Mouse (Mus musculus): ENCODE data around the gene Mrps18a. TPM values are rescaled to one million over a fixed set of nuclear protein-coding genes. Genes with fewer than 3 reads are reported as not detected.

Gene Mrps18a
- polyA plus RNA-seq, 1 experiment from 2014 or later = 140 TPM

DNA sequence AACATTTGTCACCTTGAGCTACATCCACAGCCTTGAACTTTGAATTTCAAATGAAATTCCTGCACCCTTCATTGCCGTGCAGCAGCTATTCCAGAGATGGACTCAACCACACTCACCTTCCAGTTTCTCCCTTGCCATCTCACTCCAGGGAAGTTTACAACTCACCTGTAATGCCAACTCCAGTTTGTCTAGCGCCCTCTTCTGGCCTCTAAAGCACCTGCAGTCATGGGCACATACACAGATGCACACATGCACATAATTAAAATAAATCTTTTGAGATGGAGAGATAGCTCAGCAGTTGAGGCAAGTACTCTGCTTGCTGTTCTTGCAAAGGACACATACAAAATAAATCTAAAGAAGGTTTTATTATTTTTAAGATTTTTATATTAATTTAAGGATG, 31.7 kb upstream of the Mrps18a start:
- 67% methylated on average over 2 of the region's 2 CpGs for WGBS
- H3K9me3 ChIP-seq = no peaks in the 10 kb centered on the region
- no peak overlapping the region for H3K4me2 ChIP-seq (replicated peaks)
- no peaks in the 10 kb centered on the region for H3K36me3 ChIP-seq
- H3K4me1 ChIP-seq (replicated peaks) = peaks cover 6% of the 10 kb centered on the region
- no peaks in the 10 kb centered on the region for H3K27me3 ChIP-seq
- H3K27ac ChIP-seq = no peak overlapping the region
- no peak overlapping the region for H3K4me3 ChIP-seq (replicated peaks)
- no peak overlapping the region for H3K9ac ChIP-seq (replicated peaks)
- ATAC-seq = no peak

DNA sequence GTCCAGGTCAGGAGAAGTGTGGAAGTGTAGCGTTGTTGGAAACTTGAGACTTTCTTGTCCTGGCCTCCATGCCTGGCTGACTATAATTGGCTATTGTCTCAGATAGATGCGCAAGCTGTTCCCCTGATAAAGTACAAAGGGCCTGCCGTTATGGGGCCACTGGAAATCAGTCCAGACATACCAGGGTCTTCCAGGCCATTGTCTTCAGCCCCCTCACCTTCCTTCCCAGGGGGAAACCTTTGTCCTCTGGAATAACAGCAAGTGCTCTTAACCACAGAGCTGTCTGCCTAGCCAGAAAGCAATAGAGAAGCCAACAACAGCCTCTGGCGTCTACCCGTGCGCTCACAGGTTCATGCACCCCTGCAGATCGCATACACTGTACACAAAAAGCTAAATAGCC, 30.4 kb upstream of the Mrps18a start:
- no peak for ATAC-seq
- Histone ChIP-seq H3K4me2 (replicated peaks) (no peak overlapping the region), H3K4me1 (replicated peaks) (peaks cover 15% of the 10 kb centered on the region), H3K9ac (replicated peaks) (no peak overlapping the region), H3K27ac (no peak overlapping the region), H3K9me3 (no peaks in the 10 kb centered on the region), H3K36me3 (no peaks in the 10 kb centered on the region), H3K27me3 (no peaks in the 10 kb centered on the region), H3K4me3 (replicated peaks) (no peak overlapping the region)
- WGBS = 56% methylated on average over 7 of the region's 7 CpGs

- 34% methylated on average over 5 of the region's 5 CpGs for whole genome bisulfite sequencing
- Histone ChIP-seq H3K27ac (no peak overlapping the region), H3K9ac (replicated peaks) (no peak overlapping the region), H3K9me3 (no peaks in the 10 kb centered on the region), H3K4me3 (replicated peaks) (no peak overlapping the region), H3K4me1 (replicated peaks) (peaks cover 15% of the 10 kb centered on the region), H3K36me3 (no peaks in the 10 kb centered on the region), H3K4me2 (replicated peaks) (no peak overlapping the region), H3K27me3 (no peaks in the 10 kb centered on the region)
- ATAC-seq = no peak
Observed at GRCm38 (mm10) chr17:46081042-46081441, 29.7 kb upstream of the Mrps18a start.

DNA sequence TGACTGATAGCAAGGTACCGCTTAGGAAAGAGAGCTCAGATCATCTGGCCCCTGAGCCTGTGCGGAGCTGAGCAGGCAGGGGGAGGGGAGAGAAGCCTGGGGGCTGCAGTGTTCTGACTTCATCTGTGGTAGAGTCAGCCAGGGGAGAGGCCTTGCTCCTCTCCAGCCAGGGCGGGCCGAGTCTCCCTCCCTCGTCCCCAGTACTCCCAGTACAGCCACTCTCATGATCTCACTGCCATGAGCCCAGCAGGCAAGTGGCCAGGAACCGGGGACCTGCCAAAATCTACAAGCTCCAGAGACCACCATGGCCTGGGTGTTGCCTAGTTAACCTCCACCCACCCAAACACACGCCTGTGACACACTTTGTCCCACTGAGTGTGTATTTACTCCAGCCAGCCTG, 29.1 kb upstream of the Mrps18a start:
- Histone ChIP-seq H3K9ac (replicated peaks) (no peak overlapping the region), H3K27ac (no peak overlapping the region), H3K4me1 (replicated peaks) (peaks cover 18% of the 10 kb centered on the region), H3K27me3 (no peaks in the 10 kb centered on the region), H3K9me3 (no peaks in the 10 kb centered on the region), H3K4me3 (replicated peaks) (no peak overlapping the region), H3K4me2 (replicated peaks) (no peak overlapping the region), H3K36me3 (no peaks in the 10 kb centered on the region)
- no peak for ATAC-seq
- 69% methylated on average over 6 of the region's 7 CpGs for WGBS

DNA sequence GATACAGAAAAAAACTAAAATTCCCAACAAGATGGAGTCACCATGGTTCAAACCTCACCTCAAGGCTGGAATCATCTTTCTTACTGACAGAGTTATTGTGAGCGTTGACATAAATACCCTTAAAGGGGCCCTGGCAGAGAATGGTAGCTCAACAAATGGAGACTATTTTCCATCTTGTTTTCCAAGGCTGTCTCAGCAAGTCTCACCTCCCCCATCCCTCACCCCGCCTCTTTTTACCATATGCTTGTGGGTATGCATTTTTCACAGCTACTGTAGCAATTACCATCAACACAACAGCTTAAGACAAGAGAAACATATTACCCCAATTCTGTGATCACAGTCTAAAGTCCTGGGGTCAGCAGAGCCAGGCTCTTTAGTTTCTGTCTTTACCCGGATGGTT, 27.4 kb upstream of the Mrps18a start:
- no peak for ATAC-seq
- Histone ChIP-seq H3K27ac (no peak overlapping the region), H3K4me2 (replicated peaks) (no peak overlapping the region), H3K36me3 (no peaks in the 10 kb centered on the region), H3K4me3 (replicated peaks) (no peak overlapping the region), H3K9ac (replicated peaks) (no peak overlapping the region), H3K4me1 (replicated peaks) (peaks cover 18% of the 10 kb centered on the region), H3K9me3 (no peaks in the 10 kb centered on the region), H3K27me3 (no peaks in the 10 kb centered on the region)
- 92% methylated on average over 3 of the region's 3 CpGs for WGBS

- ATAC-seq = peak; percentile 93
- Histone ChIP-seq H3K4me1 (replicated peaks) (peaks cover 18% of the 10 kb centered on the region), H3K9ac (replicated peaks) (no peak overlapping the region; the same call in 1 of the 2 replicates), H3K36me3 (no peaks in the 10 kb centered on the region), H3K27ac (peak overlapping the region; percentile 71), H3K4me3 (replicated peaks) (no peak overlapping the region), H3K27me3 (no peaks in the 10 kb centered on the region), H3K4me2 (replicated peaks) (peak overlapping the region; percentile 29), H3K9me3 (no peaks in the 10 kb centered on the region)
- WGBS = 22% methylated on average over 10 of the region's 10 CpGs
Observed at GRCm38 (mm10) chr17:46084091-46084501, 26.7 kb upstream of the Mrps18a start.

DNA sequence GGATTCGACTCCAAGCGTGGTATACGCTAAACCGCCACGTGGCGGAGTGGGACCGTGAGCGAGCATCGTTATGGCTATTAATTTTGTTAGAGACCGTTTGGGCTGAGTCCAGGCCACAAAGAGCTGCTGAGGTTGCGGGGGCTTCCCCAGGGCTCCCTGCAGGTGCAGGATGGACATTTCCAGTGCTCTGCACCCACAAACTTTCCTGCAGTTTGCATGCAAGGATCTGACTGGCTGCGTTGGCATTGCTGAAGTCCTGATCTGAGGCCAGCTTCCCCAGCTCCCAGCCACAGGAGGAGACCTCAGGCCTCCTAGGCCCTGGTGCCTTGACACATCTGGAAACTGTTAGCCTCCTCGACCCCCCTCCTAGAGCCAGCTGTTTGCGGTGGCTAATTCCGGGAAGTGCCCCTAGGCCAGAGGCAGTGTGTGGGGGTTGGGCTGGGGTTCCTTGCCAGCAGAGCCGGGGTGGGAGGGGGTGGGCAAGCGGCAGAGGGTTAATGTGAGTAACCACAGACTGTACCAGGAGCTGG, 24.4 kb upstream of the Mrps18a start:
- peaks cover 18% of the 10 kb centered on the region for H3K4me1 ChIP-seq (replicated peaks)
- H3K9ac ChIP-seq (replicated peaks) = no peak overlapping the region
- no peak overlapping the region for H3K4me2 ChIP-seq (replicated peaks)
- 65% methylated on average over 17 of the region's 17 CpGs for WGBS
- no peaks in the 10 kb centered on the region for H3K9me3 ChIP-seq
- H3K27ac ChIP-seq = no peak overlapping the region
- no peak for ATAC-seq
- no peaks in the 10 kb centered on the region for H3K36me3 ChIP-seq
- no peak overlapping the region for H3K4me3 ChIP-seq (replicated peaks)
- no peaks in the 10 kb centered on the region for H3K27me3 ChIP-seq

DNA sequence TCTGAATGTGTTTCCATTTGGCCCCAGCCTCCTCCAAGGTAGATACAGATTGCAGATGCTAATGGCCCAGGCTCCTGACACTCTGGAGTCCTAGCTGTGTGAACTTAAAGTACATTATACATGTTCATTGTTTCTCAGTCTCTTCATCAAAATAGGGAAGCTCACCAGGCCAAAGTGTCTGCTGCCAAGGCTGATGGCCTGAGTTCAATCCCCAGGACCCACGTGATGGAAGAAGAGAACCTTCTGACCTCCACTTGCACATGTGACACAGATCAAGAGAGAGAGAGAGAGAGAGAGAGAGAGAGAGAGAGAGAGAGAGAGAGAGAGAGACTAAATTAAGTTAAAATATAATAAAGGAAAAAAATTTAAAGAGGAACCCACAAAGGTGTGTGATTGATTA, 19.4 kb upstream of the Mrps18a start:
- no peak overlapping the region for H3K9ac ChIP-seq (replicated peaks)
- H3K27me3 ChIP-seq = no peaks in the 10 kb centered on the region
- H3K27ac ChIP-seq = no peak overlapping the region
- no peak overlapping the region for H3K4me2 ChIP-seq (replicated peaks)
- no peak for ATAC-seq
- WGBS = 100% methylated on average over 1 of the region's 1 CpGs
- no peaks in the 10 kb centered on the region for H3K36me3 ChIP-seq
- H3K4me1 ChIP-seq (replicated peaks) = 0 out of 2 replicates have a peak, but pooled peaks cover 1% of the 10 kb centered on the region
- H3K9me3 ChIP-seq = no peaks in the 10 kb centered on the region
- no peak overlapping the region for H3K4me3 ChIP-seq (replicated peaks)

DNA sequence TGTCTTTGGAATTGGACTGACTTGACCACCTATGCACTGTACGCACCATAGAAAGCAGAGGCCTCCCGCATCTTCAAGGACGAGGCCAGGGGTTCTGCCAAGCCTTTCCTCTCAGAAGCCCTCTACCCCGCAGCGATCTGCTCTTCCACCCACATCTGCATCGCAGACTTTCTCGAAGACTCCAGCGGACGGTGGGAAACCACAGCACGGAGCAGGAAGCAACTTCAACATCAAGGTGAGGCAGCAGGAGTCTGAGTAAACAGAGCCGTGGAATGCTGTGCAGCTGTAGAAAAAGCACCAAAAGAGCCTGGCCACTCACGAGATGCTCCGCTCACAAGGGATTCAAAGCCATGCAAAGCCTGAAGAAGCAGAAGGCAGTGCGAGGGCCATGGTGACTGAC, 18.9 kb upstream of the Mrps18a start:
- Histone ChIP-seq H3K27me3 (no peaks in the 10 kb centered on the region), H3K4me1 (replicated peaks) (no peaks in the 10 kb centered on the region), H3K27ac (no peak overlapping the region), H3K4me2 (replicated peaks) (no peak overlapping the region), H3K36me3 (no peaks in the 10 kb centered on the region), H3K9ac (replicated peaks) (no peak overlapping the region), H3K4me3 (replicated peaks) (no peak overlapping the region), H3K9me3 (no peaks in the 10 kb centered on the region)
- no peak for ATAC-seq
- 86% methylated on average over 14 of the region's 14 CpGs for WGBS

GRCm38 (mm10) chr17:46098525-46098924, 12.3 kb upstream of the Mrps18a start:
- no peak for ATAC-seq
- no peak overlapping the region for H3K27ac ChIP-seq
- no peaks in the 10 kb centered on the region for H3K36me3 ChIP-seq
- no peaks in the 10 kb centered on the region for H3K9me3 ChIP-seq
- no peak overlapping the region for H3K9ac ChIP-seq (replicated peaks)
- 68% methylated on average over 8 of the region's 8 CpGs for whole genome bisulfite sequencing
- H3K27me3 ChIP-seq = no peaks in the 10 kb centered on the region
- no peak overlapping the region for H3K4me2 ChIP-seq (replicated peaks)
- H3K4me1 ChIP-seq (replicated peaks) = no peaks in the 10 kb centered on the region
- H3K4me3 ChIP-seq (replicated peaks) = no peak overlapping the region

GRCm38 (mm10) chr17:46101906-46102305, 8.9 kb upstream of the Mrps18a start:
- 88% methylated on average over 9 of the region's 9 CpGs for WGBS
- no peaks in the 10 kb centered on the region for H3K36me3 ChIP-seq
- ATAC-seq = no peak

GRCm38 (mm10) chr17:46102608-46103159, 8.1 kb upstream of the Mrps18a start:
- Histone ChIP-seq H3K36me3 (no peaks in the 10 kb centered on the region), H3K9ac (replicated peaks) (no peak overlapping the region), H3K4me3 (replicated peaks) (no peak overlapping the region), H3K4me2 (replicated peaks) (no peak overlapping the region), H3K4me1 (replicated peaks) (no peaks in the 10 kb centered on the region), H3K27ac (no peak overlapping the region), H3K27me3 (peaks cover 10% of the 10 kb centered on the region), H3K9me3 (no peaks in the 10 kb centered on the region)
- WGBS = 28% methylated on average over 8 of the region's 8 CpGs
- no peak for ATAC-seq

More at GRCm38 (mm10) chr17:46101906-46102305, 8.9 kb upstream of the Mrps18a start:
- Histone ChIP-seq H3K27me3 (0 out of 2 replicates have a peak, but pooled peaks cover 3% of the 10 kb centered on the region), H3K9me3 (no peaks in the 10 kb centered on the region), H3K4me3 (replicated peaks) (no peak overlapping the region), H3K4me1 (replicated peaks) (no peaks in the 10 kb centered on the region), H3K9ac (replicated peaks) (no peak overlapping the region), H3K27ac (no peak overlapping the region), H3K4me2 (replicated peaks) (no peak overlapping the region)

- Histone ChIP-seq H3K9me3 (no peaks in the 10 kb centered on the region), H3K9ac (replicated peaks) (no peak overlapping the region), H3K27me3 (peaks cover 24% of the 10 kb centered on the region), H3K4me1 (replicated peaks) (no peaks in the 10 kb centered on the region), H3K36me3 (no peaks in the 10 kb centered on the region), H3K27ac (no peak overlapping the region), H3K4me2 (replicated peaks) (no peak overlapping the region), H3K4me3 (replicated peaks) (no peak overlapping the region)
- ATAC-seq = no peak
- WGBS = 63% methylated on average over 12 of the region's 12 CpGs
Observed at GRCm38 (mm10) chr17:46104487-46104886, 6.3 kb upstream of the Mrps18a start.
